Mouse (Mus musculus): ENCODE results near the gene Fhit. TPM values are rescaled to one million over a fixed set of nuclear protein-coding genes. Genes with fewer than 3 reads are reported as not detected.
"Not testable (repeated sequence)": the region's sequence is repeated elsewhere in the genome, so short reads cannot be mapped to it uniquely, and the experiment has no call there.

Fhit gene
- total RNA-seq, 1 experiment from 2014 or later = 8.8 TPM

DNA sequence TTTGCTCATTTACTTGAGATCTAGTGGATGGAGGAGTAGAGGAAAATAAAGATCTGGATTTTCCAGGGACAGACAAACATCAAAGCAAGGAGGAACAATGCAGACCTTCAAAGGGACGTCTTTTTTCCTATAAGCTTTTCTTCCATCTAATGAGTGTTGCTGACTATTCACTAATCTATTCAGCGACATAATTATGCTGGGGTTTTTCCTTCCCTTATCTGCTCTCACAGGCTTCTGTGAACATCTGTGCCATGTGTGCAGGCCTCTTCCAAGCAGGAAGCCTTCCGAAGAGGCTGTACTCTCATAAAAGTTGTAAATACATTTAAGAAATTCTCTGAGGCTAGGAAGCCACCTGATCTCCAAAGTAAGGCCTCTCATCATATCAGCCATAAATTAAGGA lies 228.2 kb downstream of the Fhit start:
- no peak for DNase-seq

DNA sequence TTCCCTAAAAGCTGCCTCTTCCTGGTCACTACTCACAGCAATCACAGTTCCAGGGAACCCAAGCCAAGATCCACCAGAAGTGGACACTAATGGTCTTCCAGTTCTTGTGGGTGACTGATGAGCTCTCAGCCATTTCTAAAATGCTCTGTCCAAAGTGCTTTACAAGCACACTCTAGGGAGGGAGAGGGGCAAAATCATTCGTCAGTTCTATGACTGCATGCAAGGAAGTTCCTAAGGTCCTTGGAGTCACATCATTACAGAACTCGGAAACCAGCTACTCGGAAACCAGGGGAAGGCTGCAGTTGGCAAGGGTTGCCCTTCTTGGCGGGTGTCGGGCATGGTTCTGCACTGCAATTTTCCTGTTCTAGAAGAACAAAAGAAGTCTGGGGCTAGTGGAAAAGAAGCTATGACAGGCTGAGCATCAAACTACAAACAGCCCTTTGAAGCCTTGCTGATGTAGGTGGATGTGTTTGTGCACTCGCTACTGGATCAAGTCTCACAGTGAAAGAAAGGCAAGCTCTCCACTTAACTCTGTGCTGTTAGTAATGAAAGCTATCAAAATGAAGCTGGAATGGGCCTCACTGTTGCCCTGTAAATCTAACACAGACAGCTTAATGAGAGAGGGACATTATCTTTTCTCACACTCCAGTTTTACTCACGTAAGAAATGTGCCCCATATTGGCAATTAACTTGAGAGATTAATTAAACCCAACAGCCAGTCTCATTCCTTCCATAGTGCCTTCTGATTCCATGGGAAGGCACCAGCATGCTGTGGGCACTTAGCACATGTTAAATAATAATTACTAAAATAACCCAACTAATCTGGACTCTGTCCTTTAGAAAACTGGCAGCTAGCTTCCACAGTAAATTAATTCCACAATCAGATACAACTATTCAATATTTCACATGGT lies 243.7 kb downstream of the Fhit start:
- DNase-seq = no peak

DNA sequence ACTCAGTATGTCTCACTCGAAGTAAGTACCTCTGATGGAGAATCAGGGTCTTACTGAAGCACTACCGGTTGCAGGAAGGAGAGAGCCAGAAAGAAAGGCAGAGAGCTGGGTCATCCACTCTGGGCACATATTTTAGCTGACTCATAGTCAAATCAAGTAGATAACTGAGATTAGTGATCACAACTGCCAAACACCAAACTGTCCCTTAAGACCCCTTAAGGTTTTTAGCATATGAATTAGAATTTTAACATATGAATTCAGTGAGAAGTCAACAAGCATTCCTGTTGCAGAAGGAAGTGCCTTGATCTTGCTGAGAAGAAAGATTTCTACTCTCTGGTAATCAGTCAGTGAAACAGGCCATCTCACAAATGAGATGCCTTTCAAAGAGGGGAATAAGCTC lies 253.8 kb downstream of the Fhit start:
- DNase-seq = no peak

DNA sequence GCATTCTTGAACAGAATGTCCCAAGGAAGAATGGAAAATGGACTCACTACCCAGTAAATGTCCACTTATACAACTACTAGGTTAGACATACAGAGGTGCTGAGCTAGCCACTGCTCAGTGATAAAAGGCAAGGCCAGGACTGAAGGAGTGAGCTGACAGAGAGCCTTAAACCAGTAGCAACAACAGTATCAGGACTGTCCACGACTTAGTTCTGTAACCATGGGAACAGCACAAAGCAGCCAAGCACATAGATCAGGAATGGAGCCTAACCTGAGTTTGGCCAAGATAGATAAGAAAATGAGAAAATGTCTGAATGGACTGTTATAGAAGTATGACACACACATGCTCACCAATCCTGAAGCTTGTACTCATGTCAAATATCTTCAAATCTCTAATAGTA lies 279.1 kb downstream of the Fhit start:
- no peak for DNase-seq

DNA sequence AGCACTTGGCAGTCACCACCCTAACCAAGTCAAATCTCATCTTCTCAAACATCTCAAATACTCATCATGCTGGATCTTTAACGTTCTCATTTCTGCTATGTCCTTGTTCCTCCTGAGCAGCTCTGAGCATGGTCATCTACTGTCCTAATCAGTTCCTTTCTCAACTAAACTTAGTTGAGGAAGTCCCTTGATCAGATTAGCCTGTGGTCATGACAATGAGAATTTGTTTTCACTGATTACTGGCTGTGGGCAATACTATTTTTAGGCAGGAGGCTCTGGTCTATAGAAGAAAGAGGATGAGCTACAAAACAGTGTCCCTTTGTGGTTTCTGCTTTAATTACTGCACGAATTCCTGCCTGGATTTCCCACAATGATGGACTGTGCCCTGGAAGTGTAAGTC lies 281.1 kb downstream of the Fhit start:
- DNase-seq = no peak

DNA sequence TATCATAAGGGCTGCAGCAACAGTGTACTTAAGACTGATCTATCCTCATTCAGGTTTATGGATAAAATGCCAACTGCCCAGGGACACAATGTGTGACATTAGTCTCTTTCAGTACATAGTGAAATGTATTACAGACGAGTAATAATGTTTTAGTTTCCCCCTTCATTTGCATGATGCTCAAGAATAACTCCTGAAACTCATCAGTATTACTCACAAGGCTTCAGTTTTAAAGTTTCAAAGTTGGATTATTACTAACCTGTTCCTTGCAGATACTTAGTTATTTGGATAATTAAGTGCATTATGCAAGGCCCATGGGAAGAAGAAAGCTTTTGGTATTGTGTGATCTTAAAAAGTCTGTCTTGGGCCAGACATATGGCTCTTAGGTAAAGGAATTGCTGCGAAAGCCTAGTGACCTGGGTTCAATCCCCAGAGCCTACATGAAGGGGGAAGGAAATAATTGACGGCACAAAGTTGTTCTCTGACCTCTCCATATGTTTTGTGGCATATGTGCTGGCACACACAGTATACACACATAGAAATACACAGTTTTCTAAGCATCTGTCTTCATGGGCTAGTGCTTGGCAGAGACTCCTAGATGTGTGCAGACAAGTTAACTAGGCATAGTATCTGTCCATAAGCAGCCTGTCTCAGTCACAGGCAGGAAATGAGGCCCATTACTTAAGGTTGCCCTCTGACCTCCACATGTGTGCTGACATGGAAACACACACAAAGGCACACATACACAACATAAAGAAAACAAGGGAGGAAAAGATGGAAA lies 287.1 kb downstream of the Fhit start:
- no peak for DNase-seq

DNA sequence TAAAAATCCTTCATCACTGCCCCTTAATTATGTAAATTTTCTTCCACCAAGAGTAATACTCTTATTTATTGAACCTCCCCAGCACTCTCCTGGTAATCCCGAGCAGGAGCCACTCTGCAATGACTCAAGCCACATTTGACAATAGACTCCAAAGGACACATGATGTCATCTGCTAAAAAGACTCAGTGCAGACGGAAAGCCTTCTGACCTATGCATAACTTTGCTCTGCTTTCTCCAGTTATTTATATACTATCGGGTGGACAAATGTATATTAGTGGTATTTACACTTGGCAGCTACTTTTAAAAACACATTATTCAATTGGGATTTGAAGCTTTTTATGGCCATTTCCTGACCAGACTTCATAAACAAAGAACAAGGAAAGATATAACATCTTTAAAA lies 304.2 kb downstream of the Fhit start:
- DNase-seq = no peak

DNA sequence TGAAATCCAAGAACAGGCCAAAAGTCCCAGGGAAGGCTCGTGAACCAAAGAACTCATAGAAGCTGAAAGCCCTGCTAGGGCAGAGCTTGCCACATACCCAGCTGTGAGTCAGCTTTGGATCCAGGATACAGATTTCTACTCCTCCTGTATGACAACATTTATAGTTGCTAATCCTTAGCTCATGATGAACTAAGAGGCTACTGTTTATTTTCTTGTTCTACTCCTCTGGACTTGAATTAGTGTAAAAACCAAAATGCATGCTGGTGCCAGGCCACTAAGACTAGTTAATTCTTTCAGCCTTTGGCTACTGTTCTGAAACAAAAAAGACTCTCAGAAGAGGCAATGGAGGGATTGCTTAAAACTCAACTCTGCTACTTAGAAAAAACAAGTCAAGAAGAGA lies 309.9 kb downstream of the Fhit start:
- DNase-seq = no peak

DNA sequence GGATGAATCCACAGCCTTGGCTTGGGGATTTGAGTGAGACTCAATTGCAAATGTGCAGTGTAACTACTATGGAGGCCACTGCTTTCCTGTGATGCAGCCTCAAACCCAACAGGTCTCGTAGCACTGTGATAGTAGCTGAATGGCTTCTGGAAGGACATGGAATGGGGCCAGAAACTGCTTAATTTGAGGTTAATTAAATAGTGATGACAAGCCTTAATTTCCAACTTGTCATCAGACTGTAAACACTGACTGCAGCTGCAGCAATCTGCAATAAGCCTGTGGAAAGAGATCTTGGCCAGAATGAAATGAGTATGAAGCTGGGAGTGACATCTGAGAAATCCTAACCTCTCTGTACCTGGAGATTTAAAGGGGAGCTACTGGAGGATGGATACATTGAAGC lies 325.8 kb downstream of the Fhit start:
- DNase-seq = no peak

DNA sequence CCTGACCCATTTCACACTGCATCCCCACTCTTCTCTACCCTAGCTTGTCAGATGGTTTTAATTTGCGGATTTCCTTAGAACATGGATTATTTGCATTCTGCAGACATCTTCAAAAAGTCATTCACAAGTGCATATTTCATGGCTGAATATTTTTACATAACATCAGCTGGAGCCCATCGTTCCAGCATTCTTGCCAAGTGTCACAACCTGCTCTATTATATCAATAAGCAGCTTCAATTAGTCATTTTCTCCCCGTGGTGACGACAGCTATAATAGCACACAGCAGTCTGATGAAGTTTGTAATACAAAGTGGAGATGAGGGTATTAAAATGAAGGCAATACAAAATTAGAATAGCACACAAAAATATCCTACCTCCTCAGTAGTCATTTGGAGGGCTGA lies 337.0 kb downstream of the Fhit start:
- DNase-seq = no peak

DNA sequence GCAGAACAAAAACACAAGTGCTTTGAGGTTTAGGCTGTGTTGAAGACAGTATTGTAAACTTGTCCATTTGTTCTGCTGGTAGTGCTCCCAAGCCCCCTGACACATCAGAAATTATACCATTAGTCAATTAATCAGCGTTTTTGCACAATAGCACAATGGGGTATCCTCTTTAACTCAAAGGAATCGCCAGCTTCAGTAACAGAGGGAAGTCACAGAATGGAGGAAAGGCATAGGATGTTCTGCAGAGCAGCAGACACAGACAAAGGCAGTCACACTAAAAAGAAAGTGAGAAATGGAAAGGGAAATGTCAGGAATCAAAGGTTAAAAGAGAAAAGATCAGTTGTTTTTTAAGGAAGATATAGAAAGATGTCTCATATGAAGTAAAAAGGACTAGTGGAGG lies 348.3 kb downstream of the Fhit start:
- no peak for DNase-seq

DNA sequence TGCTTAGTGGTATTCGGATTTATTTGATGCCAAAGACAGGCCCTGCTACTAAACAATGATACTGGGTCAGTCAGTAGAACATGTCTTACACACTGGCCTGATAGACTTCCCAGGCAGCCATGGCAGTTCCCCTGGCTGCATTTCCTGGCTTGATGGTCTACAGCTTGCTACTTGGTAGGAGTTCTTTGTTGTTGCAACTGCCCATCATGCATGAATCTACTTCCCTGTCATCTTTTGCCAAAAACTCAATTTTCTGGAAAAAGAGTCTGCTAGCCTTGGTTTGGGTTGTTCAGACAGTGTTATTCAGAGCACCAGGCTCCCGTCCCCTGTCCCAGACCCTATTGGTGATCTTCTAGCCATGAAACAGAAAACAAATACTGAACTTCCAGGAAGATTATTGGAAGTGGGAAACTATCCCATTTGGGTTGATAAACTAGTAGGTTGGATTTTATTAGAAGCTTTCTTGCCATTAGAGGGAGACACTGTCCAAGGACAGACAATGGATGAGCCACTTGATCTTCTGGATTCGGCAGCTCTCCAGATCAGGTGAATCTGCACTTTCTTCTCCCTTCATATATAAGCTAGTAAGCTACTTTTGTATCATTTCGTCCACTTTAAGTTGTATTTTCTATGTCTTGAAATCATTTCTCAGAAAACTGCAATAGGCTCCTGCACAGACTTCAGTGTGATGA lies 363.2 kb downstream of the Fhit start:
- no peak for DNase-seq

DNA sequence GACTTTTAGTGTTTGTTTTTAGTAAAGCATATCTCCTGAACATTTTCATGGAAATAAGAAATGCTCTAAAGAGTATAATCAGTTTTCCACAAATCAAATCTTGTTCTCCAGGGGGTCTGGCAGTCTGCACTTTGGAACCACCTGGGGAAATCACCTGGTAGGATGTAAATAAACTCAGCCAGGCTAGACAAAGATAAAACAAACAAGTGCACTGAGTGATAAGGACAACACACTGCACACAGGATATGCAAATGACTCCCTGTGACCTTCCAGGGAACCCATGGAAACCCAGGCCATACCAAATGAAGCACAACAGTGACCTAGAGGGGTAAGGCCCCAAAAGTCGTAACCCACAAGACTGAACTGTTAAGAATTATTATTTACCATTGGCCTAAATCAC lies 364.2 kb downstream of the Fhit start:
- no peak for DNase-seq

DNA sequence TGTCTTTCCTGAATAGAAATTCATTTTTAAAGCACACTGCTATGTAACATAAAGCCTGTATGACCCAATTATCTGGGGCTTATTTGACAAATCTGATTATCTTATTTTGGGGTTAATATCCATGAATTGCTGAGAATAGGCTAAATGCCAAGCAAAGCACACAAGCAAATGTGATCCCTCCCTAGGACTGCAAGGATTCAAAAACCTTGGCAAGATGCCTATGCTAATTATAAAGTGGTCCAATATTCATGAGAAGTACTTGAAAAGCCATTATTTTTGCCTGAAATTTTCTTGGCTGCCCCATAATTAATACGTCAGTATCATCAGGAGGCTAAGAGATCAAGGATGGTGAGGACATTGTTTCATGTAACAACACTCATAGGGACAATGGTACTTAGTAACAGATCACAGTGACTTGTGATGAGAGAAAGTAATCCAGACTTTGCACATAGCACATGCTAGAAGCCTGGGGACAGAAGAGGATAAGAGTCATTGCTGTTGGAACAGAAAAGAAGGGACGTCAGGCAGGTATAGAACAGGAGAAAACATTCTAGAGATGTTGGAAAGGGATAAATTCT lies 366.2 kb downstream of the Fhit start:
- DNase-seq = no peak

DNA sequence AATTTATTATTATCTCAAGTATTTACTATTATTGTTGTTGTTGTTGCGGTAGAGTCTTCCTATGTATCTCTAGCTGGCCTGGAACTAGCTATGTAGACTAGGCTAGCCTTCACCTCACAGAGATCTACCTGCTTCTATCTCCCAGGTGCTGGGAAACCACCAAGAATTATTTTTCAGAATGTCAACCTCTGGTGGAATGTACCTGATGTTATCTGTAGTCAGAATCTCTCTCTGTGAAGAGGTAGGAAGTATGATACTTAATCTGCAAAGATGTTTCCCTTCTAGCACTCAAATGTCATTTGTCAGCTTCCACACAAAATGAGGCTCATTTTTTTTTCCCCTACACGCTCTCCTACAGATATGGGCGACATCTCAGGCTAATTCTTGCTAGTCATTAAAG lies 377.9 kb downstream of the Fhit start:
- DNase-seq = no peak

DNA sequence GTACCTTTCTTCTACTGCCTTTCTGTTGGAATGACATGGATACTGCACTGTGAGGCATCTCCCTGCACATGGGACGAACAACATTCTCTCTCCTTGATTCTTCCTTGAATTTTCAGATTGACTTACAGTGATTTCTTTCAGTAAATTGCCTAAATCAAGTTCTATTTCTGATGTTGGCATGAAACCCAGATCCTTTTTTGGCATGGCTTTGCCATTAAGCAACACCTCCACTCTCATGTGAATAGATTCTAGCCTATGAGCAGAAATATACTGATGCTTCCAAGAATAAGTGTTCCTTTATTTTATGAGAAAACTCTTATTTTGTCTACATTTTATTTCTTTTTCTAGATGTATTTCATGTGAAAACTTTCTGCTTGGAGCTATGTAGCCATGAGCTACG lies 383.1 kb downstream of the Fhit start:
- DNase-seq = peak; percentile 6

DNA sequence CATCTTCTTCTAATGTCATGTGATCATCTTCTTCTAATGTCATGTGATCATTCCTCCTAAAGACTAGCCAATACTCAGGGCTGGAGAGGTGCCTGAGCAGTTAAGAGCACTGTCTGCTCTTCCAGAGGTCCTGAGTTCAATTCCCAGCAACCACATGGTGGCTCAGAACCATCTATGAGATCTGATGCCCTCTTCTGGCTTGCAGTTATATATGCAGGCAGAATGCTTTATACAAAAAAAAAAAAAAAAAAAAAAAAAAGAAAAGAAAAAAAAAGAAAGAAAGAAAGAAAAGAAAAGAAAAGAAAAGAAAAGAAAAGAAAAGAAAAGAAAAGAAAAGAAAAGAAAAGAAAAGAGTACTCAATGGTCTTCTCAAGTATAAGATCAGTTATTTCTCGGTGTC lies 407.0 kb downstream of the Fhit start:
- DNase-seq = not testable (repeated sequence)

DNA sequence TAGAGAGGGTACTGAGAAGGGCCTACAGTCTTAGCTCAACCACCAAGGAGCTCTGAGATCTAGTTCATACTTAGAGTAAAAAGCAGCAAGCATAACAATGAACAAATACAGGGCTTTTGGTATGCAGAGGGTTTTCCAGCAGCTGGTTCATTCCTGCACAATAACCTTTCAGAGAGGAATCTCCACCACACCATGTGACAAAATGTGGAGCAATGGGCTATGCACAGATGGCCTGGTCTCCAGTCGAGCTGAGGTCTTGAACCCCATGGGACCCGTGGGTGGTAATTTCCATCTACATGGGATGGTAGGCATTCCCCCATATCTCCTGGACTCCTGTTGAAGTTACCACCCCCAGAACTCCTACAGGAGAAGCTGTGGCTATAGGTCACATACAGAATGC lies 423.8 kb downstream of the Fhit start:
- no peak for DNase-seq

DNA sequence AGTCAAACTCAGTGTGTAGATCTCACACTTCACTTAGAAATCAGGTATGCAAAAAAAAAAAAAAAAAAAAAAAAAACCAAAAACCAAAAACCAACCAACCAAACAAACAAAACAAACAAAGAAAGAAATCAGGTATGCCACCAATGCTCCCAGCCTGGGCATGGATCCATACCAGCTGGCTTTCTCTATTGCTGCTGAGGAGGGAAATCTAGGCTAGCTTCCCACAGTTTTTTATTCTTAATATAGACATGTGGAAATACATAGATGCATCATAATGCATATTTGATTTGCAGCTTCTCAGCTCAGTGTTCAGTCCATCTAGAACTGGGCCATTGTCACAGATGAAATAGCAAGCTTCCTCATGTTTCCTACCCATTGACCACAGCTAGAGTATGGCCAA lies 439.3 kb downstream of the Fhit start:
- no peak for DNase-seq

DNA sequence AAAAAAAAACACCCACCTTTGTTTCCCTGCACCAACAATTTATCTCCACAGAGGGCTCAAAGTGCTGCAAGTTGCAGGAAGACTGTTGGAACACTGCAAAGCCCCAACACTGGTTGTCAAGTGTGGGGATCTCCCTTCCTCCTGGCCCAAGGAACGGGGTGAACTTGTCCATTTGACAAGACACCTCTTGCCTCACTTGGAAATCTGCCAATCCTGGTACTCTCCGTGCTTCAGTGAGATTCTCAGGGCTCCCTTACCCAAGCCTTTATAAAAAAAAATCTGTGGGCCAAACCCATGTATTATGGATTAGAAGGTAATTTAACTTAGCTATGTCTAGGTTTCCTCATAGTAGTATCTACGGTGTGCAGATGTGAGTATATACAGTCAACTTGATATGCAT lies 448.9 kb downstream of the Fhit start:
- DNase-seq = peak; percentile 12

DNA sequence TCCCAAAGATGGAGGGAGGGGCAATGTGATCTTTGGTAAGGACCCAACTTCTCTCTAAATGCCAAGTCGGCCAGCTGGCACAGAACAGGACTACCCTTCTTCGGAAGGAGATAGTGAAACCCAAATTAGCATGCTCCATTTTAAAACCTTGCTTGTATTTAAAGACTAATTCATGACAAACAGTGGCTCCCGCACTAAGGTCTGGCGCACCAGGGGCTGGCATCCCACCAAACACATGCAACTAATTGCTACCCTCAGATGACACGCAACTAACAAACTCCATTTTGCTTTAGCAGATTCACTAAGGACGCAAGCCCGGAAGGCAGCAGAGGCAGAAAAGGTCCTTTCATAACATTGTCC lies 449.3 kb downstream of the Fhit start:
- DNase-seq = no peak

DNA sequence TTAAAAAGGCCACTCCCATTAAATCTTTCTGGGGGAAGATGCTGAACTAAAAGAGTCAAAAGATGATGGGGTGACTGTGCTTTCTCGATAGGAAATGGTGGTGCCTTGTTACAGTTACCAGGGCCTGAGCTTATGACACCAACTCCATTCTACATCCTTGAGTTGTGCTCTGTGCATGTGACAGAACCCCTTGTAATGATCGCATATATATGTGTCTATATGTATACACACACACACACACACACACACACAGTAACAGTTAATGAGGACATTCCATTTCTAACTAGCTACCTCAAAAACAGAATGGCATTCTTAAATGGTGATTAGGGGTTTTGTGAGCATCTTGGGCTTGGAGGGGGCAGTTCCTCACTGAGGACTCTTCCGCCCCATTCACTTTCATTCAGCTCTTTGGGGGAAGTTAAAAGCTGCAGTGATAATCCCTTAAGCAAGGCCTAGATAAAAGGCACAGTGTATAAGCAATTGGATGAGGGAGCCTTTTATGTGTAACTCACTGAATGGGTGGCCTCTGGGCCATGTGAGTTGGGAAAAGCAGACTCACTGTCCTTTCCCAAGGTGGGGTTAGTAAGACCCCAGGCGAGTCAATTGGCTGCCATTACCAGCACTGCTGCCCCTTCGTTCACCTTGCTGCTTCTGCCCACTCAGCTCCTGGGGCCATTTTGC lies 449.9 kb downstream of the Fhit start:
- DNase-seq = no peak
